23 mouse cellular contexts compared by ENCODE assay signal in genomic region chr2:56997500-56997899, GRCm38 (mm10).
A peak's percentile ranks its signal among the peaks of the same experiment; 100 is the strongest.
DNase-seq lines count a peak whose midpoint lies in the region; ATAC-seq lines count a peak whose summit lies in the region.
"Had no signal": no experiment of that assay in that cellular context is flagged by ENCODE, and none has a peak within 500 bp of the region (broad histone marks: within the 10 kb centered on the region; RNA-seq: fewer than 3 reads in every experiment).

No protein-coding gene starts in this region.

- H3K36me3 ChIP-seq in heart, embryonic 11.5 days (ENCODE audit: control insufficient read depth, insufficient read depth, low read length): no peaks in the 10 kb centered on the region
- no peaks in the 10 kb centered on the region for H3K36me3 ChIP-seq in embryonic facial prominence, embryonic 11.5 days (replicated peaks; ENCODE audit: control insufficient read depth, insufficient read depth, low read depth, low read length)
- H3K36me3 ChIP-seq in forebrain, embryonic 11.5 days (ENCODE audit: control insufficient read depth, insufficient read depth, low read length): no peaks in the 10 kb centered on the region
- H3K36me3 ChIP-seq: forebrain, embryonic 10.5 days; G1E; limb, embryonic 15.5 days; midbrain, embryonic 15.5 days had no signal

- H3K27me3 ChIP-seq in heart, embryonic 11.5 days (ENCODE audit: control insufficient read depth, insufficient read depth, low read length): no peaks in the 10 kb centered on the region
- H3K27me3 ChIP-seq in embryonic facial prominence, embryonic 11.5 days (ENCODE audit: control insufficient read depth, insufficient read depth, low read length): no peaks in the 10 kb centered on the region
- H3K27me3 ChIP-seq in forebrain, embryonic 11.5 days (ENCODE audit: control insufficient read depth, insufficient read depth, low read length): no peaks in the 10 kb centered on the region
- H3K27me3 ChIP-seq: limb, embryonic 15.5 days; midbrain, embryonic 15.5 days had no signal

- WGBS in heart, embryonic 11.5 days (ENCODE audit: insufficient replicate concordance): 48% methylated on average over 10 of the region's 10 CpGs
- WGBS in embryonic facial prominence, embryonic 11.5 days: 27% methylated on average over 10 of the region's 10 CpGs
- 82% methylated on average over 10 of the region's 10 CpGs for WGBS in forebrain, embryonic 11.5 days

- ATAC-seq in heart, embryonic 11.5 days (replicated peaks; ENCODE audit: insufficient number of reproducible peaks, low FRiP score, low TSS enrichment): 0 out of 2 replicates have a peak, but pooled peaks have one; percentile 55
- ATAC-seq in embryonic facial prominence, embryonic 11.5 days (replicated peaks; ENCODE audit: insufficient number of reproducible peaks, low FRiP score, low TSS enrichment, low read depth): no peak
- no peak for ATAC-seq in forebrain, embryonic 11.5 days (replicated peaks; ENCODE audit: low FRiP score)
- ATAC-seq: activated CD4-positive, CD25-positive, alpha-beta regulatory T cell, adult 4 months; inflammation-experienced regulatory T-cells, adult 6 months; lung, postnatal 0 days; midbrain, embryonic 15.5 days had no signal

- peak overlapping the region; percentile 41; the same call in 1 of the 2 replicates for H3K27ac ChIP-seq in heart, embryonic 11.5 days (ENCODE audit: low read depth, low read length)
- H3K27ac ChIP-seq in embryonic facial prominence, embryonic 11.5 days (replicated peaks; ENCODE audit: low read depth, low read length): no peak overlapping the region
- H3K27ac ChIP-seq in forebrain, embryonic 11.5 days (ENCODE audit: low read depth, low read length): no peak overlapping the region
- H3K27ac ChIP-seq: forebrain, embryonic 10.5 days; layer of hippocampus, adult 2 months; limb, embryonic 15.5 days; midbrain, embryonic 15.5 days had no signal

- 0 out of 2 replicates have a peak, but pooled peaks cover 3% of the 10 kb centered on the region for H3K4me1 ChIP-seq in heart, embryonic 11.5 days (ENCODE audit: control insufficient read depth, insufficient read depth, low read length)
- no peaks in the 10 kb centered on the region for H3K4me1 ChIP-seq in embryonic facial prominence, embryonic 11.5 days (ENCODE audit: control insufficient read depth, insufficient read depth, low read length)
- H3K4me1 ChIP-seq in forebrain, embryonic 11.5 days (replicated peaks; ENCODE audit: control insufficient read depth, insufficient read depth, low read length): no peaks in the 10 kb centered on the region
- H3K4me1 ChIP-seq: forebrain, embryonic 10.5 days; limb, embryonic 15.5 days; midbrain, embryonic 15.5 days had no signal

- no peak overlapping the region for H3K4me2 ChIP-seq in heart, embryonic 11.5 days
- H3K4me2 ChIP-seq in embryonic facial prominence, embryonic 11.5 days (ENCODE audit: low read depth, low read length): no peak overlapping the region
- H3K4me2 ChIP-seq in forebrain, embryonic 11.5 days (ENCODE audit: low read depth, low read length, severe bottlenecking): no peak overlapping the region
- H3K4me2 ChIP-seq: limb, embryonic 15.5 days; midbrain, embryonic 15.5 days had no signal

- no peak overlapping the region for H3K9ac ChIP-seq in heart, embryonic 11.5 days (ENCODE audit: low read depth, low read length)
- no peak overlapping the region for H3K9ac ChIP-seq in embryonic facial prominence, embryonic 11.5 days (replicated peaks; ENCODE audit: low read length)
- no peak overlapping the region for H3K9ac ChIP-seq in forebrain, embryonic 11.5 days (ENCODE audit: low read length)
- H3K9ac ChIP-seq: limb, embryonic 15.5 days; midbrain, embryonic 15.5 days had no signal

- H3K9me3 ChIP-seq in heart, embryonic 11.5 days (replicated peaks; ENCODE audit: control insufficient read depth, low read length): no peaks in the 10 kb centered on the region
- H3K9me3 ChIP-seq in embryonic facial prominence, embryonic 11.5 days (replicated peaks; ENCODE audit: control insufficient read depth, low read length): no peaks in the 10 kb centered on the region
- no peaks in the 10 kb centered on the region for H3K9me3 ChIP-seq in forebrain, embryonic 11.5 days (ENCODE audit: control insufficient read depth, low read length)
- H3K9me3 ChIP-seq: forebrain, embryonic 10.5 days; G1E; limb, embryonic 15.5 days; midbrain, embryonic 15.5 days had no signal

- intact Hi-C loops in heart, postnatal 25 days (cut with DNase I): no loop called here
- intact Hi-C loops in left cerebral cortex, postnatal 10 days (cut with DNase I): no loop called here

- DNase-seq in heart, postnatal 25 days (ENCODE audit: low spot score): no peak
- DNase-seq in left cerebral cortex, postnatal 10 days (ENCODE audit: extremely low spot score in 1 of 2, low spot score in 2 of 2): peak; percentile 2 to 14
- DNase-seq in left cerebral cortex, adult 18-20 months (ENCODE audit: low spot score in 2 of 2): no peak
- peak; percentile 8 for DNase-seq in embryonic facial prominence, embryonic 11.5 days (ENCODE audit: low spot score)
- peak; percentile 11 for DNase-seq in heart, postnatal 4 days
- no peak for DNase-seq in lung, postnatal 4 days
- no peak for DNase-seq in forebrain, embryonic 11.5 days (ENCODE audit: low spot score)
- DNase-seq: adrenal gland, postnatal 14 days; cerebellum, adult 18-20 months; cerebellum, postnatal 36 days; kidney, adult 8-10 months; kidney, postnatal 14 days; layer of hippocampus, postnatal 36 days; thymus, adult 2 months had no signal

- no peak overlapping the region for H3K4me3 ChIP-seq in heart, embryonic 11.5 days (ENCODE audit: low read depth, low read length)
- no peak overlapping the region for H3K4me3 ChIP-seq in embryonic facial prominence, embryonic 11.5 days (ENCODE audit: low read depth, low read length)
- H3K4me3 ChIP-seq in forebrain, embryonic 11.5 days (ENCODE audit: low read depth, low read length): no peak overlapping the region
- H3K4me3 ChIP-seq: forebrain, embryonic 10.5 days; layer of hippocampus, adult 2 months; limb, embryonic 15.5 days; midbrain, embryonic 15.5 days had no signal

Comparison
In these comparisons a context has a peak if more than half of its experiments do, and no peak if none do; other contexts are left out.
1. DNase-seq: peak in left cerebral cortex, postnatal 10 days (2 of 2), embryonic facial prominence, embryonic 11.5 days (single experiment) and heart, postnatal 4 days (single experiment); none in heart, postnatal 25 days (single experiment), left cerebral cortex, adult 18-20 months (0 of 2), lung, postnatal 4 days (0 of 2) and forebrain, embryonic 11.5 days (single experiment).